Mouse (Mus musculus) lung, postnatal 0 days (tissue): ENCODE measurements at regions not wholly inside any gene's neighbourhood (a gene's known extent, or its start where the extent isn't known, plus 50 kb on each side); places are given as distances from the start of the nearest gene placed in this dataset.

Experiments
- CTCF ChIP-seq: IDR thresholded peaks from 2 replicates; pipeline ENCODE4 v1.5.1; 2016; ENCODE audit warnings: antibody characterized with exemption, mild to moderate bottlenecking
- EP300 ChIP-seq: IDR thresholded peaks from 2 replicates; pipeline ENCODE4 v1.6.1; 2016; ENCODE audit warnings: antibody characterized with exemption, mild to moderate bottlenecking, control low read depth

- no peak for TF ChIP-seq CTCF
- TF ChIP-seq EP300: peak; percentile 53; the same call in 1 of the 2 replicates
Measured at GRCm38 (mm10) chr16:24199408-24200167, 193.7 kb upstream of the Lpp start.
